Mouse (Mus musculus): ENCODE measurements around the gene Esrrg. TPM values are rescaled to one million over a fixed set of nuclear protein-coding genes. Genes with fewer than 3 reads are reported as not detected.

Gene Esrrg
- polyA plus RNA-seq, 1 experiment from 2014 or later: 14.6 TPM

- no peak for DNase-seq (ENCODE audit: low spot score)
- H3K27me3 ChIP-seq (ENCODE audit: control insufficient read depth, insufficient read depth, low read length): no peaks in the 10 kb centered on the region
- H3K27ac ChIP-seq (ENCODE audit: low read depth, low read length): no peak overlapping the region
- no peak overlapping the region for H3K4me2 ChIP-seq (replicated peaks; ENCODE audit: low read depth, low read length)
- H3K9me3 ChIP-seq (ENCODE audit: control insufficient read depth, low read length): no peaks in the 10 kb centered on the region
- H3K9ac ChIP-seq (ENCODE audit: low read depth, low read length): no peak overlapping the region
- ATAC-seq (ENCODE audit: low FRiP score): no peak
- no peaks in the 10 kb centered on the region for H3K36me3 ChIP-seq (ENCODE audit: control insufficient read depth, insufficient read depth, low read length)
- 0 out of 2 replicates have a peak, but pooled peaks cover 2% of the 10 kb centered on the region for H3K4me1 ChIP-seq (replicated peaks; ENCODE audit: control insufficient read depth, insufficient read depth, low read length)
- WGBS: 58% methylated on average over 12 of the region's 12 CpGs
- no peak overlapping the region for H3K4me3 ChIP-seq (ENCODE audit: low read depth, low read length)
Observed at GRCm38 (mm10) chr1:187807477-187808390, 199.1 kb downstream of the Esrrg start.

- H3K27me3 ChIP-seq (ENCODE audit: control insufficient read depth, insufficient read depth, low read length): no peaks in the 10 kb centered on the region
- H3K27ac ChIP-seq (ENCODE audit: low read depth, low read length): no peak overlapping the region
- WGBS: 74% methylated on average over 5 of the region's 5 CpGs
- H3K36me3 ChIP-seq (ENCODE audit: control insufficient read depth, insufficient read depth, low read length): no peaks in the 10 kb centered on the region
- DNase-seq (ENCODE audit: low spot score): no peak
- no peak overlapping the region for H3K4me2 ChIP-seq (replicated peaks; ENCODE audit: low read depth, low read length)
- no peak overlapping the region for H3K9ac ChIP-seq (ENCODE audit: low read depth, low read length)
- H3K4me3 ChIP-seq (ENCODE audit: low read depth, low read length): no peak overlapping the region
- ATAC-seq (ENCODE audit: low FRiP score): no peak
- no peaks in the 10 kb centered on the region for H3K9me3 ChIP-seq (ENCODE audit: control insufficient read depth, low read length)
- H3K4me1 ChIP-seq (replicated peaks; ENCODE audit: control insufficient read depth, insufficient read depth, low read length): 0 out of 2 replicates have a peak, but pooled peaks cover 2% of the 10 kb centered on the region
Observed at GRCm38 (mm10) chr1:187808391-187808922, 199.9 kb downstream of the Esrrg start.

GRCm38 (mm10) chr1:187809546-187809945 is 201.0 kb downstream of the Esrrg start:
- 82% methylated on average over 3 of the region's 3 CpGs for WGBS
- Histone ChIP-seq H3K27me3 (ENCODE audit: control insufficient read depth, insufficient read depth, low read length) (no peaks in the 10 kb centered on the region), H3K9ac (ENCODE audit: low read depth, low read length) (no peak overlapping the region), H3K4me3 (ENCODE audit: low read depth, low read length) (no peak overlapping the region), H3K36me3 (ENCODE audit: control insufficient read depth, insufficient read depth, low read length) (no peaks in the 10 kb centered on the region), H3K9me3 (ENCODE audit: control insufficient read depth, low read length) (no peaks in the 10 kb centered on the region), H3K4me2 (replicated peaks; ENCODE audit: low read depth, low read length) (no peak overlapping the region), H3K4me1 (replicated peaks; ENCODE audit: control insufficient read depth, insufficient read depth, low read length) (no peaks in the 10 kb centered on the region), H3K27ac (ENCODE audit: low read depth, low read length) (no peak overlapping the region)
- ATAC-seq (ENCODE audit: low FRiP score) (no peak), DNase-seq (ENCODE audit: low spot score) (no peak)

GRCm38 (mm10) chr1:187819406-187819805 is 210.8 kb downstream of the Esrrg start:
- no peak for DNase-seq (ENCODE audit: low spot score)
- Histone ChIP-seq H3K4me3 (ENCODE audit: low read depth, low read length) (no peak overlapping the region), H3K27me3 (ENCODE audit: control insufficient read depth, insufficient read depth, low read length) (no peaks in the 10 kb centered on the region), H3K27ac (ENCODE audit: low read depth, low read length) (no peak overlapping the region), H3K4me1 (replicated peaks; ENCODE audit: control insufficient read depth, insufficient read depth, low read length) (no peaks in the 10 kb centered on the region), H3K9ac (ENCODE audit: low read depth, low read length) (no peak overlapping the region), H3K36me3 (ENCODE audit: control insufficient read depth, insufficient read depth, low read length) (no peaks in the 10 kb centered on the region), H3K9me3 (ENCODE audit: control insufficient read depth, low read length) (no peaks in the 10 kb centered on the region), H3K4me2 (replicated peaks; ENCODE audit: low read depth, low read length) (no peak overlapping the region)
- 91% methylated on average over 5 of the region's 5 CpGs for WGBS
- no peak for ATAC-seq (ENCODE audit: low FRiP score)

- Histone ChIP-seq H3K4me1 (replicated peaks; ENCODE audit: control insufficient read depth, insufficient read depth, low read length) (no peaks in the 10 kb centered on the region; the same call in 1 of the 2 replicates), H3K9me3 (ENCODE audit: control insufficient read depth, low read length) (no peaks in the 10 kb centered on the region), H3K36me3 (ENCODE audit: control insufficient read depth, insufficient read depth, low read length) (no peaks in the 10 kb centered on the region), H3K4me2 (replicated peaks; ENCODE audit: low read depth, low read length) (no peak overlapping the region), H3K27me3 (ENCODE audit: control insufficient read depth, insufficient read depth, low read length) (no peaks in the 10 kb centered on the region), H3K27ac (ENCODE audit: low read depth, low read length) (no peak overlapping the region), H3K9ac (ENCODE audit: low read depth, low read length) (no peak overlapping the region), H3K4me3 (ENCODE audit: low read depth, low read length) (no peak overlapping the region)
- no peak for ATAC-seq (ENCODE audit: low FRiP score)
- no peak for DNase-seq (ENCODE audit: low spot score)
- 66% methylated on average over 13 of the region's 13 CpGs for WGBS
Observed at GRCm38 (mm10) chr1:187821368-187821811, 212.8 kb downstream of the Esrrg start.

- WGBS: 55% methylated on average over 5 of the region's 5 CpGs
- Histone ChIP-seq H3K9me3 (ENCODE audit: control insufficient read depth, low read length) (no peaks in the 10 kb centered on the region), H3K27ac (ENCODE audit: low read depth, low read length) (no peak overlapping the region), H3K4me2 (replicated peaks; ENCODE audit: low read depth, low read length) (no peak overlapping the region), H3K9ac (ENCODE audit: low read depth, low read length) (no peak overlapping the region), H3K27me3 (ENCODE audit: control insufficient read depth, insufficient read depth, low read length) (no peaks in the 10 kb centered on the region), H3K4me1 (replicated peaks; ENCODE audit: control insufficient read depth, insufficient read depth, low read length) (no peaks in the 10 kb centered on the region; the same call in 1 of the 2 replicates), H3K4me3 (ENCODE audit: low read depth, low read length) (no peak overlapping the region), H3K36me3 (ENCODE audit: control insufficient read depth, insufficient read depth, low read length) (no peaks in the 10 kb centered on the region)
- no peak for DNase-seq (ENCODE audit: low spot score)
- ATAC-seq (ENCODE audit: low FRiP score): no peak
Observed at GRCm38 (mm10) chr1:187823351-187823750, 214.8 kb downstream of the Esrrg start.

GRCm38 (mm10) chr1:187825421-187826097 is 217.0 kb downstream of the Esrrg start:
- no peak overlapping the region for H3K4me2 ChIP-seq (replicated peaks; ENCODE audit: low read depth, low read length)
- no peak overlapping the region for H3K9ac ChIP-seq (ENCODE audit: low read depth, low read length)
- H3K27ac ChIP-seq (ENCODE audit: low read depth, low read length): no peak overlapping the region
- ATAC-seq (ENCODE audit: low FRiP score): no peak
- H3K4me1 ChIP-seq (replicated peaks; ENCODE audit: control insufficient read depth, insufficient read depth, low read length): no peaks in the 10 kb centered on the region; the same call in 1 of the 2 replicates
- H3K9me3 ChIP-seq (ENCODE audit: control insufficient read depth, low read length): no peaks in the 10 kb centered on the region
- H3K36me3 ChIP-seq (ENCODE audit: control insufficient read depth, insufficient read depth, low read length): no peaks in the 10 kb centered on the region
- no peaks in the 10 kb centered on the region for H3K27me3 ChIP-seq (ENCODE audit: control insufficient read depth, insufficient read depth, low read length)
- DNase-seq (ENCODE audit: low spot score): no peak
- no peak overlapping the region for H3K4me3 ChIP-seq (ENCODE audit: low read depth, low read length)
- WGBS: 69% methylated on average over 9 of the region's 9 CpGs

- Histone ChIP-seq H3K4me1 (replicated peaks; ENCODE audit: control insufficient read depth, insufficient read depth, low read length) (no peaks in the 10 kb centered on the region; the same call in 1 of the 2 replicates), H3K27ac (ENCODE audit: low read depth, low read length) (no peak overlapping the region), H3K4me2 (replicated peaks; ENCODE audit: low read depth, low read length) (no peak overlapping the region), H3K27me3 (ENCODE audit: control insufficient read depth, insufficient read depth, low read length) (no peaks in the 10 kb centered on the region), H3K4me3 (ENCODE audit: low read depth, low read length) (no peak overlapping the region), H3K9me3 (ENCODE audit: control insufficient read depth, low read length) (no peaks in the 10 kb centered on the region), H3K9ac (ENCODE audit: low read depth, low read length) (no peak overlapping the region), H3K36me3 (ENCODE audit: control insufficient read depth, insufficient read depth, low read length) (no peaks in the 10 kb centered on the region)
- DNase-seq (ENCODE audit: low spot score) (no peak), ATAC-seq (ENCODE audit: low FRiP score) (no peak)
- 77% methylated on average over 1 of the region's 1 CpGs for WGBS
Observed at GRCm38 (mm10) chr1:187826140-187826539, 217.5 kb downstream of the Esrrg start.

Measured in hindbrain, embryonic 11.5 days (tissue).